Mouse (Mus musculus) lung, adult 2 months (tissue): ENCODE results near the gene Magi1. TPM values are rescaled to one million over a fixed set of nuclear protein-coding genes. Genes with fewer than 3 reads are reported as not detected.

ENCODE experiments used
- DNase-seq: peaks from one replicate; pipeline ENCODE4 v3.0.0; 2022
- H3K4me1 ChIP-seq: fragments of 200-500 bp; 2 replicates; pipeline ENCODE4 v1.6.1; 2011; ENCODE audit warnings: low read length; ENCODE audit not compliant: control insufficient read depth, insufficient read depth
- H3K4me3 ChIP-seq: fragments of 200-500 bp; replicated peaks from 2 replicates; pipeline ENCODE3; 2011; ENCODE audit warnings: low read depth, mild to moderate bottlenecking, control low read depth, low read length; ENCODE audit errors: extremely low read depth
- CTCF ChIP-seq: fragments of 200-500 bp; IDR thresholded peaks from 2 replicates; pipeline ENCODE4 v1.5.1; 2011; ENCODE audit warnings: mild to moderate bottlenecking, low read length, control low read depth; ENCODE audit not compliant: insufficient read depth
- POLR2A ChIP-seq: fragments of 200-500 bp; IDR thresholded peaks from 2 replicates; pipeline ENCODE4 v1.6.1; 2011; ENCODE audit warnings: low read depth, mild to moderate bottlenecking, control low read depth, low read length, borderline replicate concordance; ENCODE audit errors: extremely low read depth
- WGBS: fragments of 180-500 bp; shearing (Covaris S2); methylation state at CpG from one replicate; pipeline ENCODE4 v1.1.7; 2018; 5-methylcytosine and 5-hydroxymethylcytosine counted together
- polyA plus RNA-seq: library from polyadenylated mRNA; depleted of rRNA; stranded (reverse); fragments of >200 nt; gene quantifications from 2 replicates; pipeline ENCODE4 v1.2.3, GENCODE M21; 2012

Gene Magi1
- polyA plus RNA-seq, 1 experiment, result 12.3 TPM

DNA sequence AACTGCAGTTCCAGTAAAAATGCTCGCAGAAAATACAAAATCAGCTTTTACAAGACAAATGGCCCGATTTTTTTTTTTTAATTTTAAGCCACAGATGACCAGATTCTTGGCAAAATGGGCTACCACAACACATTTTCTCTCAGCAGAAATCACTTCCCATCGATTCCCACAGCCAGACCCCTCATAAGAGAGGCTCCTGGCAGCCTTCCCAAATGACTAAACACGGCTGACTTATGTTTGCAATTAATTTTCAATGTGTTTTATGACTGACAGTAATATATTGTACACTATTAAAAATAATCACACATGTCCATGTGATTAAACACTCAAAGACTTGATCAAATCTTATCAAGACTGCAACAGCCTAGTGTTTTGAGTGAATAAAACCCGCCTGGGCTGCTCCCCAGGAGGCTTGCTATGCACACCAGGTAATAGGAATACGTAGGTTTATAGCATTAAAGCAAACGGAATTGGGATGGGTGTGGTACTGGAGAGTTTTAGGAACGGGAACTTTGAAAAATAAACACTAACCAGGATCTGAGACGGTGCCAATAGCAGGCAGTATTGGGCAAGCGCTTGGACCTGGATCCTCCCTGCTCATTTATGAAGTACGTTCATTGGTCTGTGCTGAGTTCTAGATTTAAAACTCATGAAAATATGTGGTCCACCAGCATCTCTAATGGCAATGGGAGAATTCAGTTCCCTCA is 176.2 kb downstream of the Magi1 start:
- Histone ChIP-seq H3K4me3 (no peak overlapping the region), H3K4me1 (peaks cover 4% of the 10 kb centered on the region; the same call in 1 of the 2 replicates)
- DNase-seq, result no peak
- no peak for TF ChIP-seq CTCF
- 23% methylated on average over 11 of the region's 11 CpGs for WGBS

DNA sequence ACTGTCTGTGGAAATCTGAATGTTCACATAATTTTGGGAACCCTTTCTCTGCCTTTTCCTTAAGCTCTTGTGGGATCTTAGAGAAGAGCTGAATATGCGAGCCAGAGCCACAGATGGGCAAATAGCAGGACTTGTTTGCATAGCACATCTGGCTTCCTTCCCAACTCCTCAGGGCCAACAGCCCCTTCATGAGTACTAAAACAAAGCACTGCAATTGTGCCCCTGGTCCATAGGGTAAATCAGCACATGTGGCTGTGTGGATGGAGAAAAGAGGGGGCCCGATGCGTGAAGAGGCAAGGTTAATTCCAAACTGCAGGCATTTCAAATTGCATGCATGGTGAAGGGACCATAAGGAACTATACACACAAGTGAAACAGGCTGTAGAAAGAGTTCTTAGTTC is 180.1 kb downstream of the Magi1 start:
- TF ChIP-seq POLR2A (no peak), CTCF (no peak)
- 59% methylated on average over 3 of the region's 3 CpGs for WGBS
- DNase-seq, result no peak
- Histone ChIP-seq H3K4me1 (peaks cover 8% of the 10 kb centered on the region), H3K4me3 (no peak overlapping the region)

DNA sequence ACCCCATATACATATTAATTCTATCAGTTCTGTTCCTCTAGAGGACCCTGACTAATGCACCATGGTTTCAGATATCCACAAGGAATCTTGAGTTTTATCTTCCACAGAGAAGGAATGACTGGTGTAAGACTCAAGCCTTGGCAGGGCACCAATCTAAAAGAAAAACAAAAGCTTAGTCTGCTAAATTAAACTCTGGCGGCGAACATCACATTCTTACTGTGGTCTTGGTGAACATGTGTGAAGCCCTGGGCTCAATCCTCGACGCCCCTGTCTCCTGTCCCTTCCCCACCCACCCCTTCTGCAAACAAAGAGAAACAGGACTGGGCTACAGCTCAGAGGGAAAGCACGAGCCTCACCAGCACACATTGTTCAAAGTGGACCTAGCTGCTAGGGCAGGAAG is 182.5 kb downstream of the Magi1 start:
- WGBS, result 10% methylated on average over 5 of the region's 5 CpGs
- TF ChIP-seq CTCF, result no peak
- no peak for TF ChIP-seq POLR2A
- DNase-seq, result no peak
- Histone ChIP-seq H3K4me1 (peaks cover 3% of the 10 kb centered on the region), H3K4me3 (no peak overlapping the region)

DNA sequence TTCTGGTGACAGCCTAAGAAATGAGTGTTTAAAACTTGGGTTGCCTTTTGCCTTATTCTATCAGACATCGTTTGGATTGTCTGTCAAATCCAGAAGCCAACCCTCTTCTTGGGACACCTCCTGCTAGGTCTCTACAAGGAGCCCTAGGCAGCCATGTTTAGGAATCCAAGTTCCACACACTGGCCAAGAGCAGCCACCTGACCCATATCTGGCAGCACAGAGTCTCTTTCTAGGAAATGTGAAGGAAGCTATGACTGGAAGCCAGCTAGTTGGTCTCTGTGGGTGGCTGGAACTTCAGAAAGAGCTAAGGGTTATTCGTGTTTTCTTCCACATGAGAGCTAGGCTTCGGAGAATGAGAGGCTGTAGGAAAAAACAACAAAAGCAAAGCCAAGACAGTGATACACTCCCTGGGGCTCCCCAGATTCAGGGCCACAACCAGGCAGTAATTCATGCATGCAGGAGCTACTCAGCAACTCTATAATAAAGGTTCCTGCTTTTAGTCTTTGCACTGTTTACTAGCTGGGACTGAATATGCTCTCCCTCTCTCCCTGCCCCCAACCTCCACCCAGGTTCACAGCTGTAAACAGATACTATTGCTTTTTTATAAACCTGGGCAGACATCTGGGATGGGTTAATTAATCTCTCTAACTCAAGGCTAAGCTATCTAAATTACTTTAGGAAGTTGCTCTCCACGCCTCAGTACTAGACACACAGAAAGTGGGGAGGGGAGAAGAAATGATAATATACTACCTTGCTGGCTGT is 188.6 kb downstream of the Magi1 start:
- TF ChIP-seq POLR2A (no peak), CTCF (no peak)
- H3K4me3 ChIP-seq, result no peak overlapping the region
- no peaks in the 10 kb centered on the region; the same call in 1 of the 2 replicates for H3K4me1 ChIP-seq
- 46% methylated on average over 4 of the region's 4 CpGs for WGBS
- no peak for DNase-seq

DNA sequence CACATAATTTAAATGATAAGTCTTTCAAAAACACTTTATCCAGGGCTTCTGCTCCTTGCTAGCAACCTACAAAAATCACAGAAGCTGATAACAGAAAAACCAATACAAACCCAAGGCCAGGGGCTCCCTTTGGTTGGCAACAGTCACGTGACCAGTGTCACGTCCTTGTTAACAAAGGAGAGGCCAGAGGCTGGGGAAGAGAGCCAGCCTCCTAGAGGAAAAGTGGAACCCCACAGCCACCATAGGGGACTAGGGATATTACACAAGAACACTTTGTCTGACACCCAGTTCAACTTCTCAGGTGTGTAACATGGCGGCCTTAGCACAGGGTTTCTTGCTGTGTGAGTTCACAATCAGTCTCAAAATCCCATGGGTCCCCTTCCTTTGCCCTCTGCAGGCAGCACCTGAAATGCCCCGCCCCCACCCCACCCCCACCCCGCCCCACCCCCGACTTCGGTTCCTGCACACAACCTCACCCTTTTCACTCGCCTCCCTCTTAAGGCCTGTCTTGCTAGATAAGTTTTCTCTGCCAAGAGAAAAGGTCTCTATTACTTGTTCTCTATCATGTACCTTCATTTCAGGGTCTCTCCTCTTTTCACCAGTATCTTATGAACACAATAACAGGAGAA is 190.6 kb downstream of the Magi1 start:
- 59% methylated on average over 8 of the region's 8 CpGs for WGBS
- TF ChIP-seq CTCF (no peak), POLR2A (no peak)
- H3K4me1 ChIP-seq, result no peaks in the 10 kb centered on the region; the same call in 1 of the 2 replicates
- no peak for DNase-seq
- no peak overlapping the region for H3K4me3 ChIP-seq

DNA sequence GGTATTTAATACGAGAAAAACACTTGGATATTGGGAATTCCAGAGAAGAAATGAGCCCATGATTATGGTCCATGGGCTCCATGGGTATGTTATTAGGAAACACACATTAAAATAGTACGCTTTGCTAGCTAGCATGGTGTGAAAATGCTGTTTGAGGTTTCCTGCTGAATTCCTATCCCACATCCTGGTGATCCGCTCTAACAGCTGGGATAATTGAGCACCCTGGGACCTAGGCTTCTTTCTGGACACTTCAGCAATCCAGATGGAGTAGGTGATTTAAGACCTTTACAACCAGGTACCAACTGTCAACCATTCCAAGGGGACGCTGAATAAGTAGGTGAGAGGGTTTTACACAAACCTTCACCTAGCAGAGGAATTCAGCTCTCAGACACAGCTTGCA is 191.2 kb downstream of the Magi1 start:
- WGBS, result 90% methylated on average over 4 of the region's 4 CpGs
- no peak for TF ChIP-seq CTCF
- no peak for TF ChIP-seq POLR2A
- DNase-seq, result no peak

DNA sequence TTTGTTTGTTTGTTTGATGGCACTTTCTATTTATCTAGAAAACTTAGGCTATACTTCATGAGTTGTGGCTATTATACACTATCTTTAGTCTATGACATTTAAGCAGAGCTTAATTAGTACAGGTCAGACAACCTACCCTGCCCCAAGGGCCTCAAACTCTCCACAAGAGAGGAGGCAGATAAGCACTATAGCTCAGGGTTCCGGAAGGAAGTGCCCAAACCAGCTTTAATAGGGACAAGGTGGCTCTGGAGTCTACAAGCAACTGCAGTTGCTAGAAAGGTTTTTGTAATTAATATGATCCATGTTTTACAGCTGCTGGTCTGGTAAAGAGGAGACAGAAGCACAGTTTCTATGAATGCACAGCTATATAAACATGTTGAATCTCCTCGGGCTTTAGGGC is 196.9 kb downstream of the Magi1 start:
- WGBS, result 52% methylated on average over 2 of the region's 2 CpGs
- DNase-seq, result no peak
- Histone ChIP-seq H3K4me1 (peaks cover 7% of the 10 kb centered on the region), H3K4me3 (no peak overlapping the region)
- TF ChIP-seq POLR2A (no peak), CTCF (no peak)

More for the DNA sequence above, 191.2 kb downstream of the Magi1 start:
- no peaks in the 10 kb centered on the region; the same call in 1 of the 2 replicates for H3K4me1 ChIP-seq
- no peak overlapping the region for H3K4me3 ChIP-seq

DNA sequence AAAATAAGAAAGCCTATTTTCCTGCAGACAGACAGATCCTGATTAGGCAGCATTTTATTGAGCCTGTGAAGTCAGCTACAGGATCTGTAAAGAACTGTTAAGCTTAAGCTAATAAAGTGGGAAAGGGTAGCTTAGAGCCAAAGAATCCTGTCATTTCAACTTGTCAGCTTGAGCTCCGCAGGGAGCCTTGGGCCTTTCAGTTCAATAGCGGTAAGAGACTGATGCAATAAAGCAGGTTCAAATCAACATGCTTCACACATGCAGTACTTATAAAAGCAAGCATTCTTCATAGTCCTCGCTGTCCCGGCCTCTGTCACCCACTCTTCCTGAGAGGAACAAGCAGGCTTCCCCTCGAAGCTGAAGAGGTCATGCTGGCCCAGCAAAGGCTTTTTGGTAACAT is 199.0 kb downstream of the Magi1 start:
- H3K4me3 ChIP-seq, result no peak overlapping the region
- 54% methylated on average over 5 of the region's 5 CpGs for WGBS
- DNase-seq, result no peak
- peaks cover 10% of the 10 kb centered on the region for H3K4me1 ChIP-seq
- TF ChIP-seq POLR2A (no peak), CTCF (no peak)

DNA sequence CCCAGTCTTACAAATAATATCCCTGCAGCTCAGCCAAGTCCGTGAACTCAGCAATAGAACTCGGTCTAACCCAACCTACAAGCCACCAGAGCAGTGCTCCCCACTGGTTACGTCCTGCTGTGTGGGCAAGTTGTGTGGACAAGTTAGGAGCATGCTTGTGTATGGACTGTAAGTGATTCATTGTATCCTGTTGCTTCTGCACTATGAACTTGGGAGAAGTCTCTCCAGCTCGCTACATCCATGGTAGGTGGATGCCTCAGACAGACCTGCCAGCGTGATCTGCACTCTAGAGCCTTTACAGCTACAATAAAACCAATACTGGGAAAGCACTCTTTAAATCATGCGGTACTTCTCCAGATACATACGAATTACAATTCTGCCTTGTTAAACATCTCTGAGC is 200.3 kb downstream of the Magi1 start:
- WGBS, result 89% methylated on average over 7 of the region's 7 CpGs
- H3K4me3 ChIP-seq, result no peak overlapping the region
- DNase-seq, result no peak
- H3K4me1 ChIP-seq, result peaks cover 10% of the 10 kb centered on the region
- TF ChIP-seq CTCF (no peak), POLR2A (no peak)
